Mouse (Mus musculus): ENCODE measurements at regions not wholly inside any gene's neighbourhood (a gene's known extent, or its start where the extent isn't known, plus 50 kb on each side); places are given as distances from the start of the nearest gene placed in this dataset.
A peak's percentile ranks its signal among the peaks of the same experiment; 100 is the strongest.
"Not testable (repeated sequence)": the region's sequence is repeated elsewhere in the genome, so short reads cannot be mapped to it uniquely, and the experiment has no call there.

DNA sequence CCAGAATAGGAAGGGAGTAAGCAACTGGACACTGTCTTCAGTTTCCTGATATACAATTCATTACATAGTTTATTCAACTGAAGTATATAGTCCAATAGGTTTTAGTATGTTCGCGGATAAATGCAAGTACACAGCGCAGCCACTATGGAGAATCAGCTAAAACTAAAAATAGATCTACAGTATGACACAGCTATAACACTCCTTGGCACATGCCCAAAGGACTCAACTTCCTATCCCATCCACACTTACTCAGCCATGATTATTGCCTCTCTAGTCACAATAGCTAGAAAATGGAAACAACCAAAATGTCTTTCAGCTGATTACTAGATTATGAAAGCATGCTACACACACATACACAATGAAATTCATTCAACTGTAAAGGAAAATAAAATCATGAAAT lies 130.0 kb upstream of the Cdk6 start:
- no peak for ATAC-seq
- ChIA-PET POLR2A (no interaction called here), CTCF (no interaction called here)
- no peak for TF ChIP-seq CTCF (IDR thresholded peaks at IDR 0.05)
- DNase-seq (ENCODE audit: low read depth, low spot score) = no peak
- no peaks in the 10 kb centered on the region for H3K27me3 ChIP-seq
- in situ Hi-C loops (cut with MboI; ENCODE audit: low pct_unique_long_range_greater_than_20kb) = no loop called here

DNA sequence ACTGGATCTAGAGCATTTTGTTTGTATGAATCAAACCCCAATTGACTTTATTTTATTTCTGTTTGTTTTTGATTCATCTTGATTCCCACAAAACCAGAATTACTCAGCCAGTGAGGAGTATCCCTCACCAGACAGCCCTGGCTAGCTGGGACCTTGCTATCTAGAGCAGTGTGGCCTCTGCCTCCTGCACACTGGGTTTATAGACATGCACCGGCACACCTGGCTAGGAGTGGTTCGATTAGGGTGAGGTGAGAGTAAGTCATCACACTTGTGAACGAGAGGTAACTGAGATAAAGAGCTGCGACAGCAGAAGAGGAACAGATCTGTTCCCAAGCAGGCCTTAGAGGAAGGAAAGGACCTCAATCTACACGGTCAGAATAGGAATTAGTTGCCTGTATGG lies 125.2 kb upstream of the Cdk6 start:
- ATAC-seq (no peak), DNase-seq (ENCODE audit: low read depth, low spot score) (no peak)
- CTCF ChIA-PET = no interaction called here
- H3K27me3 ChIP-seq = no peaks in the 10 kb centered on the region
- TF ChIP-seq CTCF (IDR thresholded peaks at IDR 0.05) = no peak
- POLR2A ChIA-PET = no interaction called here
- in situ Hi-C loops (cut with MboI; ENCODE audit: low pct_unique_long_range_greater_than_20kb) = no loop called here

DNA sequence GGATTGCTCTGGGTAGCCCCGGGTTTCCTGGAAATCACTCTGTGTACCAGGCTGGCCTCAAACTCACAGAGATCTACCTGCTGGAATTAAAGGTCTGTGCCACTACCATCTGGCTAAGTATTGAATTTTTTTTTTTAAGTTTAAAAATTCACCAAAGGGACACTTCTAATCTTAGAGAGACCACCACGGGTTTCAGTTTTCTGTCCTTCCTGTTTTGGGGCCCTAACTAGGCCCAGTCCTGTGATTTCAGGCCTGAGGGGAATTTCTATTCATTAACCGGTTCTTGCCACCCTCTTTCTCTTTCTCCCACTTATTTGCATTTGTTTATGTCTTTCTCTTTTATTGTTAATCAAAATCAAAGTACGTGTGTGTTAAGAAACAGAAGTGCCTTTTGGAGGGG lies 122.1 kb upstream of the Cdk6 start:
- CTCF ChIA-PET = no interaction called here
- in situ Hi-C loops (cut with MboI; ENCODE audit: low pct_unique_long_range_greater_than_20kb) = no loop called here
- DNase-seq (ENCODE audit: low read depth, low spot score) (no peak), ATAC-seq (no peak)
- H3K27me3 ChIP-seq = no peaks in the 10 kb centered on the region
- TF ChIP-seq CTCF (IDR thresholded peaks at IDR 0.05) = no peak
- POLR2A ChIA-PET = no interaction called here

DNA sequence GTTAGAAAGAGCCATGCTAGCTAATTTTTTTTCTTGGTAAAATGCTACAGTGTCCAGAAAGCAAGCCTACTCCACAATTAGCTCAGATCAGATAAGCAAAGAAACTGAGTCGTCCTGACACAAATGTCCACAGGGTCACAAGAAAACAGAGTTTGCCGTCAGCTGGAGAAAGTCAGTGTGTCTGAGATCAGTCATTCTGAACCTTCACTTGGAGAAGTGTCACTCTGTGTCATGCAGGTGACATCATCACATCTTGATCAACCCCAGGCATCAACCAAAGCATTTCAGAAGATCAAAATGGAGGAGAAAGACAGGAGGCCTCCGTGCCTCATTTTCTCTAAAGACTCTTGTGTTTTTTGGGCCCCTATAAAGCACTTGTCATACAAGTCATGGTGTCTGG lies 121.5 kb upstream of the Cdk6 start:
- no peak for TF ChIP-seq CTCF (IDR thresholded peaks at IDR 0.05)
- DNase-seq (ENCODE audit: low read depth, low spot score) (no peak), ATAC-seq (no peak)
- POLR2A ChIA-PET = no interaction called here
- in situ Hi-C loops (cut with MboI; ENCODE audit: low pct_unique_long_range_greater_than_20kb) = loop anchor here (5.0 kb wide), 1 partner anchor 123 kb away; the partner anchor contains the start of gene Cdk6
- no peaks in the 10 kb centered on the region for H3K27me3 ChIP-seq
- CTCF ChIA-PET = no interaction called here

DNA sequence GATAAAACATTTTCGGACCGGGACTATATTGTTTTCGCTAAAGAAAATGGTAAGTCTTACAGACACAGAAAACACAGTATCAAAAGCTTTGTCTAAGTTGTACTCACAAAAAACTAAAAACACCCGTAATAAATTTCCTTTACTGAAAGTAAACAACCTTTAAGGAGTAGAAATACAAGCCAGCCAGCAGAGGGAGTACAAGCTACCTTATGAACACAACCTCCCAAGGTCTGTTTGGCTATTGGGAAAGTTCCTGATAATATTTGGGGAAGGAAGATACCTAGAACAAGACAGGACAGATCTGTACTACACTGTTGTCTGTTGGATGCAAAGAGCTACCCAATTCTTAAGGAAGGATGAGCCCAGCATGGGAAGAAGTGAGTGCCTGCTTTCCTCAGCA lies 117.5 kb upstream of the Cdk6 start:
- POLR2A ChIA-PET; DNase-seq (ENCODE audit: low read depth, low spot score); H3K27me3 ChIP-seq; ATAC-seq: not testable (repeated sequence)
- CTCF ChIA-PET = interaction anchor here (1.0 to 1.2 kb wide), 5 partner anchors 17 to 356 kb away, joined by 3 read pairs; no protein-coding TSS in a partner anchor
- peak; percentile 57 for TF ChIP-seq CTCF (IDR thresholded peaks at IDR 0.05)
- in situ Hi-C loops (cut with MboI; ENCODE audit: low pct_unique_long_range_greater_than_20kb) = loop anchor here (5.0 kb wide), 1 partner anchor 118 kb away; the partner anchor contains the start of gene Cdk6

DNA sequence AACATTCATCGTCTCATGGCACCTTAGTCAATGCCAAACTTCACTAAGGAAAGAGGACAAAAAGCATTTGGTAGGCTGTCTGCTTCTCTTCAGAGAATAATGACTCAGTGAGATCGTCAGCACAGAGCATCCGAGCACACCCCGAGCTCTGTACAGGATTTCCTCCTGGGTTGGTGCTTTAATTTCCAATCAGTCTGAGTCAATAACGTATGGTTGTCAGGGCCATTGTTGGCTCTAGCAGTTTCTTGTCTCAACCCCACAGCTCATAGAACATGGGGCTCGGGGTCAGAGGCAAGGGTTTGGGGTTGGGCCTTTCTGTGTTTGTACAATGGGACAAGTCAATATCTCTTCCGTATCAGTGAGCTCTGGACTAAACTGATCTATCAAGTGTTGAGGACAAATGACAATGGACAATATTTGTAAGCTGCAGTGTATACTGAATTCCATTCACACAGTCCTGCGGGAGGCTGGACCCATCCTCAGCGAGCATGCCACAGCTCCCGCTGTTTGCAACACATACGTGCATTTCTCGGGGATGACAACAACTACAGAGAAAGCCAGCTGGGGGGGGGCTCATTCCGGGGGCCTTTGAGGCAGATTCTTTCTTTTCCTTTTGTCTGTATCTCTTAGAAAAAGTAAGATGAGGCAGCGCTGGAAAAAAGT lies 116.8 kb upstream of the Cdk6 start:
- in situ Hi-C loops (cut with MboI; ENCODE audit: low pct_unique_long_range_greater_than_20kb) = loop anchor here (5.0 kb wide), 2 partner anchors 118 to 293 kb away; partner anchors contain the start of gene Cdk6
- CTCF ChIA-PET = interaction anchor here (1.0 to 1.2 kb wide), 4 partner anchors 116 to 355 kb away, joined by 3 read pairs; no protein-coding TSS in a partner anchor
- H3K27me3 ChIP-seq; POLR2A ChIA-PET; ATAC-seq; DNase-seq (ENCODE audit: low read depth, low spot score): not testable (repeated sequence)

DNA sequence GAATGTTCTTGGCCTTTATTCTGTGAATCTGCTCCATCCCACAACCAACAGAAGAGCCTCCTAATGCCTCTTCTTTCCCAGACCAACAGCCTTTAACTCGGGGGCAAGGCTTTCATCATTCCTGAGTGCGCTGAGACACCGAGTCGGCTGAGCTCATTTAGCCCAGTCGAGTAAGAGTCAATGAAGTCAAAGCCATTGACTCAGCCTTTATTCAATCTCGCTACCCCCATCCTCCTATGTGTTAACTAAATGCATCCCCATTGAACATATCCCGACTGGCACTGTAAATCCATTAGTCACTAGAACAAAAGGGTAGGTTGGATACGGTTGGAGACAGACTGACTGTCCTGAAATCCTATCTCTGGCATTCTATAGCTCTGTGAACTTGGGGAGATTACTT lies 115.9 kb upstream of the Cdk6 start:
- H3K27me3 ChIP-seq; ATAC-seq; CTCF ChIA-PET; POLR2A ChIA-PET; DNase-seq (ENCODE audit: low read depth, low spot score): not testable (repeated sequence)
- in situ Hi-C loops (cut with MboI; ENCODE audit: low pct_unique_long_range_greater_than_20kb) = loop anchor here (5.0 kb wide), 1 partner anchor 292 kb away; no protein-coding TSS in a partner anchor

DNA sequence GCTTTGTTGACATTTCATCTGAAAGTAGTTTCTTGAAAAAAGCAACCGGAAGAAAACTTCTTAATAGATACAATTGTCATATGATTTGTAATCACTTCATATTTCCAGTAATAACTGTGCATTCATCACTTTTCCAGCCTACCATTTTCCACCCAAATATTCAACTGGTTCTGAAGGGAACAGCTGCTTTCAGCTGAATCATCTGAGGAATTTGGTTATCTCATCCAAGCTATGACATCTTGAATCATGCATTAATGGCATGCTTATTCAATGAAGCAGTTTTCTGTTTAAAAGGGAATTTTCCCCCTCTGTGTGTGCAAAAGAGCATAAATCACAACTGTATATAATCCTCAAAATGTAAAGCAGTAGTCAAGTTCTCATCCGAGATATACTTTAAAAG lies 97.2 kb upstream of the Cdk6 start:
- peak; percentile 74 for ATAC-seq
- in situ Hi-C loops (cut with MboI; ENCODE audit: low pct_unique_long_range_greater_than_20kb); DNase-seq (ENCODE audit: low read depth, low spot score): not testable (repeated sequence)

DNA sequence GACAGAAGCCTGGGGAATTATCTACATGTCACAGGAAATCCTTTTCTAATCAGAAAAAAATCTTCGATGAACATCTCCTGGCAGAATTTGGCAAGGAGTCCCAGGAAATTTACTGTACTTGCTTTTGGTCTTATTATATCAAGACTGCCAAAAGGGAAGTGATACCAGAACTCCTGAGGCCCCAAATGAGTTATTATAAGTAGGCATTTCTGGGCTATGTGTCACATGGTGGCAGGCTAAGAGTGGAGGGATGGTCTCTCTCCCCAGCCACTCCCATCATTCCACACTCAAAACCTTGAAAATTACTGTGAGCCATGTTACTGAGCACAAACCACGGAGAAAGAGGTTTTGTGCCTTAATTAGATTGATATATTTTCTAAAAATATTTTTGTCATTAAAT lies 94.0 kb upstream of the Cdk6 start:
- ATAC-seq = no peak
- POLR2A ChIA-PET = interaction anchor here (0.6 kb wide), 1 partner anchor 97 kb away, joined by 3 read pairs; no protein-coding TSS in a partner anchor
- H3K27me3 ChIP-seq = no peaks in the 10 kb centered on the region
- CTCF ChIA-PET = interaction anchor here (3.2 kb wide), 1 partner anchor 12 kb away, joined by 18 read pairs; no protein-coding TSS in a partner anchor
- DNase-seq (ENCODE audit: low read depth, low spot score) = no peak
- TF ChIP-seq CTCF (IDR thresholded peaks at IDR 0.05) = no peak
- in situ Hi-C loops (cut with MboI; ENCODE audit: low pct_unique_long_range_greater_than_20kb) = no loop called here

More for the DNA sequence above, 97.2 kb upstream of the Cdk6 start:
- CTCF ChIA-PET, H3K27me3 ChIP-seq, POLR2A ChIA-PET: not testable (repeated sequence)

DNA sequence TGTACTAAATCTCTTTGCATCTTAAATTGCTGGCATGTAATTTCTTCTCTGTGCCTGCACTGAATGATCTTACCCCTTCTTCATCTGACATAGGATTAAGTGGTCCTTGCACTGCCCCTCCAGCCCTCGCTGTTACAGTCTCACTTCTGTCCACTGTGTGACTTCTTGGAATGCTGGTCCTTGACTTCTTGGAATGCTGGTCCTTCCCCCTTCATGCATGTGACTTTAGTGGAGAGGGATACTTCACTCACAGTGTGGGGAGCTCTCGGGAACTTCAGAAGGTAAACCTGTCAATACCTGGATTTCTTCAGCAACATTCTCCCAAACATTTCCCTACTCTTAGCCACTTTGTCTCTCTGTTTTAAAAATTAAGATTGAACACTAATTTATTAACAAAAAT lies 91.0 kb upstream of the Cdk6 start:
- in situ Hi-C loops (cut with MboI; ENCODE audit: low pct_unique_long_range_greater_than_20kb) = no loop called here
- ChIA-PET POLR2A (no interaction called here), CTCF (no interaction called here)
- ATAC-seq = no peak
- DNase-seq (ENCODE audit: low read depth, low spot score) = no peak
- TF ChIP-seq CTCF (IDR thresholded peaks at IDR 0.05) = no peak
- no peaks in the 10 kb centered on the region for H3K27me3 ChIP-seq

DNA sequence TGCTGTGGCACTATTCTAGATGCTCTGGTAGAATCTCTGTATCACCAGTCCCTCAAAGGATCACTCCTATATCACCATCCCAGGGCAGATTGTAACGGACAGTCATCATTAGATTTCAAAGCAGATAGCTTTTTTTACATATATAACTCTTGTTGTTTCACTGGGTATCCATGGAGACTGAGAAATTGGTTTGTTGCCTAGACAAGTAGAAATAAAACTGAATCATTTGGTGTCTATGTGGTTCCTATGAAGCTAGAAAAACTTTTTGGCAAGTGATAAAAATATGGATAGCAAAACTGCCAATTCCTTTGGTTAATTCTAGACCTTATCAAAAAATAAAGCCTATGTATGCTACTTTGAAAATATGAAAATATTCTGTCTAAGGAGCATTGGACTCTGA lies 81.0 kb upstream of the Cdk6 start:
- no peak for TF ChIP-seq CTCF (IDR thresholded peaks at IDR 0.05)
- ATAC-seq = no peak
- ChIA-PET POLR2A (no interaction called here), CTCF (interaction anchor here (4.2 kb wide), 1 partner anchor 13 kb away, joined by 18 read pairs; no protein-coding TSS in a partner anchor)
- in situ Hi-C loops (cut with MboI; ENCODE audit: low pct_unique_long_range_greater_than_20kb) = no loop called here
- no peak for DNase-seq (ENCODE audit: low read depth, low spot score)
- no peaks in the 10 kb centered on the region for H3K27me3 ChIP-seq

DNA sequence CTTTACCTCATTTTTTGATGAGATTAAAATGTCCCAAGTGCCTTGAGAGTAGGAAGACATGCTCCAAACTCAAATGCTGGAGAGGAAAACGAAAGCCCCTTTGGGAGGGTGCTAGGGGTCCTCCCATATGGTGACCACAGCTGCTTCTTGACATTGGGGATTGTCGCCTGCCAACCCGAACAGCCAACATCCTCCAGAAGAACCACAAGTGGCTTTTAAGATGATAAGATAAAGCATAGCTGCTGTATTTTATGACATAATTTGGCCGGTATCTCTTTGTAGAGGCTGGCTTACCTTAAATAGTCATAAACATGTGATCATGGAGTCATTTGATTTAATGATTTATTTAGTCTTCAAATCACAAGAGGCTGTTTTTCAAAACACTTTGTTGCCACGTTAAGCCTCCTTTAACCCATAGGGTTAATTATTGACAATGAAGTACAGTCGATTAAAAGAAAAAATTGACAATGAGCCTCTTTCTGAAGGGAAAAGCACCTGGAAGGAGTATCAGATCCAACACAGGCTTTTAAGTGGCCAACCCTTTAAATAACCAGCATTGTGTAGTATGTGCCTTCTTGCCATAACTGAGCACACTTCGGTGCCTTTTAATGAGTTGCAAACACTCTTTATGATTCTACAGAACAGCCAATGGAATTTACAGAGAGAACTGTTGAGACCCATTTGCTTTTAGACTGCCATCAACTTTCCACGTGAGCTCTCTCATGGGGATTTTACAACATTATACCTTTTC lies 76.1 kb upstream of the Cdk6 start:
- ATAC-seq; in situ Hi-C loops (cut with MboI; ENCODE audit: low pct_unique_long_range_greater_than_20kb); H3K27me3 ChIP-seq; CTCF ChIA-PET; DNase-seq (ENCODE audit: low read depth, low spot score): not testable (repeated sequence)
- POLR2A ChIA-PET = interaction anchor here (0.7 kb wide), 1 partner anchor 77 kb away, joined by 3 read pairs; no protein-coding TSS in a partner anchor

All from Patski (cell line).